Comparison of ENCODE assay signal across 14 mouse cellular contexts in the genomic region with DNA sequence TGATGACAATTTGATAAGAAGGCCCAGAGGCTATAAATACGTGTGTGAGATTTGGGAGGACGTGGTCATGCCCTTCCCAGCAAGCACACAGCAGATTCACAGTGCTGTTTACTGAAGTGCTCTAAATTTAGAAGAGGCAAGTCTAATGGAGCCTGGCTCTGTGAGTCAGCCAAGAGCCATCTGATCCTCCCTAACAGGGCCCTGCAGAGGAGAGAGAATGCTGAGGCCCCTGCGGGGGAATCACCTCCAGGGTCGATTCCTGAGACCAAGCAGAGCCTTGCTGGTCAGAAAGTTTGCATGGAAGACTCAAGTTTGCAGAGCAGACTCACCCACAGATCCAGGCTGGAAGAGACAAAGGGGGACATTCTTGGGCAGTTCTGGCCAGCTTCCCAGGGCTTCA. TPM values are rescaled to one million over a fixed set of nuclear protein-coding genes. Genes with fewer than 3 reads are reported as not detected.
DNase-seq lines count a peak whose midpoint lies in the region; ATAC-seq and TF ChIP-seq lines count a peak whose summit lies in the region.
"Had no signal": no experiment of that assay in that cellular context is flagged by ENCODE, and none has a peak within 500 bp of the region (broad histone marks: within the 10 kb centered on the region; RNA-seq: fewer than 3 reads in every experiment).

No protein-coding gene starts in this region.

- no peaks in the 10 kb centered on the region for H3K27me3 ChIP-seq in hindbrain, embryonic 15.5 days
- no peaks in the 10 kb centered on the region for H3K27me3 ChIP-seq in hindbrain, embryonic 10.5 days (ENCODE audit: insufficient read depth, poor library complexity, severe bottlenecking)
- no peaks in the 10 kb centered on the region for H3K27me3 ChIP-seq in CH12.LX (replicated peaks)
- no peaks in the 10 kb centered on the region for H3K27me3 ChIP-seq in embryonic facial prominence, embryonic 13.5 days
- no peaks in the 10 kb centered on the region for H3K27me3 ChIP-seq in heart, postnatal 0 days (ENCODE audit: control insufficient read depth, insufficient read depth, low read length)
- H3K27me3 ChIP-seq: neural tube, embryonic 13.5 days had no signal

- H3K27ac ChIP-seq in hindbrain, embryonic 15.5 days (replicated peaks) = 0 out of 2 replicates have a peak overlapping the region, but pooled peaks have one; percentile 4
- H3K27ac ChIP-seq in hindbrain, embryonic 10.5 days = no peak overlapping the region; the same call in 1 of the 2 replicates
- H3K27ac ChIP-seq in CH12.LX (ENCODE audit: insufficient read depth, low read depth) = no peak overlapping the region
- peak overlapping the region; percentile 64 for H3K27ac ChIP-seq in embryonic facial prominence, embryonic 13.5 days
- peak overlapping the region; percentile 98 for H3K27ac ChIP-seq in heart, postnatal 0 days (ENCODE audit: low read depth)
- H3K27ac ChIP-seq: hindbrain, embryonic 14.5 days; neural tube, embryonic 13.5 days had no signal

- H3K4me2 ChIP-seq in hindbrain, embryonic 15.5 days = no peak overlapping the region
- no peak overlapping the region for H3K4me2 ChIP-seq in CH12.LX (ENCODE audit: insufficient read depth, low read depth, poor library complexity, severe bottlenecking)
- no peak overlapping the region for H3K4me2 ChIP-seq in embryonic facial prominence, embryonic 13.5 days
- H3K4me2 ChIP-seq in heart, postnatal 0 days (ENCODE audit: low read depth, low read length) = peak overlapping the region; percentile 39
- H3K4me2 ChIP-seq: hindbrain, embryonic 14.5 days; neural tube, embryonic 13.5 days had no signal

- H3K9me3 ChIP-seq in hindbrain, embryonic 15.5 days = no peaks in the 10 kb centered on the region
- no peaks in the 10 kb centered on the region for H3K9me3 ChIP-seq in hindbrain, embryonic 10.5 days
- H3K9me3 ChIP-seq in CH12.LX (replicated peaks; ENCODE audit: low read length) = no peaks in the 10 kb centered on the region
- H3K9me3 ChIP-seq in embryonic facial prominence, embryonic 13.5 days = no peaks in the 10 kb centered on the region
- H3K9me3 ChIP-seq in heart, postnatal 0 days (replicated peaks; ENCODE audit: control insufficient read depth, low read length) = no peaks in the 10 kb centered on the region
- H3K9me3 ChIP-seq: G1E; neural tube, embryonic 13.5 days had no signal

- no peak for TF ChIP-seq CTCF in CH12.LX (conservative IDR thresholded peaks at IDR 0.05 in 1 of 2, IDR thresholded peaks at IDR 0.05 in 1 of 2; ENCODE audit: low read depth in 2 of 2, low read length in 2 of 2)
- TF ChIP-seq CTCF in heart, postnatal 0 days (IDR thresholded peaks at IDR 0.05; ENCODE audit: low read depth) = no peak

- dilution Hi-C loops in CH12.LX (cut with MboI; ENCODE audit: extremely low pct_ligation_motif_present, extremely low pct_unique_long_range_greater_than_20kb, low sequenced_read_pairs) = no loop called here

- no peak for DNase-seq in hindbrain, embryonic 10.5 days (ENCODE audit: low spot score)
- peak; percentile 37 for DNase-seq in CH12.LX (ENCODE audit: extremely low read depth)
- DNase-seq in heart, postnatal 0 days (ENCODE audit: low spot score) = peak; percentile 86
- DNase-seq in urinary bladder, postnatal 25 days (ENCODE audit: low spot score) = no peak
- DNase-seq in left cerebral cortex, adult 8-10 months (ENCODE audit: low spot score in 2 of 2) = no peak
- DNase-seq: cerebellum, adult 11 months; thymus, postnatal 36 days had no signal

- no peak for ATAC-seq in hindbrain, embryonic 15.5 days (ENCODE audit: low FRiP score, low read depth)
- no peak for ATAC-seq in embryonic facial prominence, embryonic 13.5 days (ENCODE audit: insufficient number of reproducible peaks, insufficient read depth, low FRiP score, low TSS enrichment, low read depth)
- peak; percentile 97 for ATAC-seq in heart, postnatal 0 days (ENCODE audit: insufficient read depth, low read depth)
- no peak for ATAC-seq in CD4-positive, CD25-positive, alpha-beta regulatory T cell, adult 4 months

- in situ Hi-C loops in CH12.LX (cut with MboI; ENCODE audit: low pct_ligation_motif_present, low pct_unique_long_range_greater_than_20kb, low sequenced_read_pairs) = no loop called here

- H3K4me1 ChIP-seq in hindbrain, embryonic 15.5 days (replicated peaks) = 0 out of 2 replicates have a peak, but pooled peaks cover 3% of the 10 kb centered on the region
- H3K4me1 ChIP-seq in hindbrain, embryonic 10.5 days (replicated peaks) = peaks cover 16% of the 10 kb centered on the region
- peaks cover 2 to 20% of the 10 kb centered on the region in 2 experiments; a peak in 2 of 4 replicates for H3K4me1 ChIP-seq in CH12.LX (ENCODE audit: control insufficient read depth in 1 of 2, insufficient read depth in 2 of 2)
- H3K4me1 ChIP-seq in embryonic facial prominence, embryonic 13.5 days = peaks cover 22% of the 10 kb centered on the region
- peaks cover 19% of the 10 kb centered on the region for H3K4me1 ChIP-seq in heart, postnatal 0 days (ENCODE audit: control insufficient read depth, insufficient read depth)

- WGBS in hindbrain, embryonic 15.5 days = 56% methylated on average over 4 of the region's 4 CpGs
- 50% methylated on average over 4 of the region's 4 CpGs for whole genome bisulfite sequencing in hindbrain, embryonic 10.5 days
- WGBS in embryonic facial prominence, embryonic 13.5 days = 13% methylated on average over 4 of the region's 4 CpGs
- WGBS in heart, postnatal 0 days = 8% methylated on average over 4 of the region's 4 CpGs

- no peak for TF ChIP-seq RAD21 in CH12.LX (IDR thresholded peaks at IDR 0.05; ENCODE audit: low read depth, low read length)

- no peak for TF ChIP-seq POLR2A in CH12.LX (IDR thresholded peaks at IDR 0.05; ENCODE audit: low read depth, low read length)

- H3K9ac ChIP-seq in hindbrain, embryonic 15.5 days = no peak overlapping the region
- no peak overlapping the region for H3K9ac ChIP-seq in CH12.LX (ENCODE audit: insufficient read depth, low read depth)
- H3K9ac ChIP-seq in embryonic facial prominence, embryonic 13.5 days = no peak overlapping the region
- peak overlapping the region; percentile 46; the same call in 1 of the 2 replicates for H3K9ac ChIP-seq in heart, postnatal 0 days (replicated peaks; ENCODE audit: low read depth, low read length)
- H3K9ac ChIP-seq: hindbrain, embryonic 14.5 days; neural tube, embryonic 13.5 days had no signal

- TF ChIP-seq EP300 in CH12.LX (IDR thresholded peaks at IDR 0.05; ENCODE audit: low read length) = no peak
- peak; percentile 56 for TF ChIP-seq EP300 in heart, postnatal 0 days (IDR thresholded peaks at IDR 0.05; ENCODE audit: low read depth)

- no peaks in the 10 kb centered on the region for H3K36me3 ChIP-seq in hindbrain, embryonic 15.5 days
- no peaks in the 10 kb centered on the region for H3K36me3 ChIP-seq in hindbrain, embryonic 10.5 days
- no peaks in the 10 kb centered on the region for H3K36me3 ChIP-seq in CH12.LX (replicated peaks in 1 of 2; ENCODE audit: control insufficient read depth in 1 of 2, insufficient read depth in 1 of 2, low read length in 1 of 2)
- no peaks in the 10 kb centered on the region for H3K36me3 ChIP-seq in embryonic facial prominence, embryonic 13.5 days
- no peaks in the 10 kb centered on the region for H3K36me3 ChIP-seq in heart, postnatal 0 days (replicated peaks; ENCODE audit: control insufficient read depth, insufficient read depth, low read length)
- H3K36me3 ChIP-seq: G1E; neural tube, embryonic 13.5 days had no signal

- H3K79me2 ChIP-seq in CH12.LX (replicated peaks; ENCODE audit: control insufficient read depth, extremely low read depth, insufficient read depth, poor library complexity, severe bottlenecking) = no peaks in the 10 kb centered on the region

- no peak overlapping the region for H3K4me3 ChIP-seq in hindbrain, embryonic 15.5 days
- no peak overlapping the region for H3K4me3 ChIP-seq in hindbrain, embryonic 10.5 days
- H3K4me3 ChIP-seq in CH12.LX (replicated peaks in 1 of 3; ENCODE audit: low read depth in 2 of 3, low read length in 2 of 3, poor library complexity in 1 of 3) = no peak overlapping the region
- no peak overlapping the region for H3K4me3 ChIP-seq in embryonic facial prominence, embryonic 13.5 days
- no peak overlapping the region for H3K4me3 ChIP-seq in heart, postnatal 0 days (ENCODE audit: low read depth, low read length)
- H3K4me3 ChIP-seq: neural tube, embryonic 13.5 days had no signal

TF ChIP-seq in CH12.LX, 34 proteins besides CTCF, POLR2A, EP300 and RAD21:
- TF ChIP-seq SMC3 (IDR thresholded peaks at IDR 0.05; ENCODE audit: low read depth, low read length) (no peak), IRF4 (IDR thresholded peaks at IDR 0.05; ENCODE audit: low read depth, low read length) (0 out of 2 replicates have a peak, but pooled peaks have one; percentile 30)

RNA-seq across cellular contexts. Expression of gene 1110002E22Rik, which starts 10.9 kb away (rescaled TPM):
- polyA plus RNA-seq in hindbrain, embryonic 15.5 days (2015; fragmentation: Nextera tagmentation; extraction: Ambion mirVana) = 0.16 and 0.17 TPM in 2 replicates
- 0.04 and 0.18 TPM in 2 replicates for polyA plus RNA-seq in hindbrain, embryonic 10.5 days (2016; fragmentation: Nextera tagmentation; extraction: Ambion mirVana)
- total RNA-seq in CH12.LX (2012; rRNA removed) (1.3 and 2.0 TPM in 2 replicates), CH12.LX (2014; rRNA removed) (0.43 and 0.66 TPM in 2 replicates)
- 2.3 and 2.6 TPM in 2 replicates for polyA plus RNA-seq in CH12.LX (2012; ENCODE audit: insufficient read length, low read depth)
- polyA plus RNA-seq in embryonic facial prominence, embryonic 13.5 days (2015; fragmentation: Nextera tagmentation; extraction: Ambion mirVana) = 0.40 and 0.41 TPM in 2 replicates
- total RNA-seq in heart, postnatal 0 days (2014; rRNA removed; ENCODE audit: low replicate concordance) = 30.8 and 32.5 TPM in 2 replicates
- polyA plus RNA-seq in heart, postnatal 0 days (2015; fragmentation: Nextera tagmentation; extraction: Ambion mirVana) = 12.2 and 13.3 TPM in 2 replicates
- not detected for polyA plus RNA-seq in CD4-positive, CD25-positive, alpha-beta regulatory T cell, adult 4 months (2017; shearing (Covaris generic))
- total RNA-seq in left cerebral cortex, adult 8-10 months (2022) = 1 to 10 TPM; 1.3 to 2.2 (median 1.6) TPM
- polyA plus RNA-seq: liver, adult 2 months had no signal

RNA-seq across cellular contexts. Expression of gene Gm5105, which starts 13.2 kb away (rescaled TPM):
- polyA plus RNA-seq in hindbrain, embryonic 15.5 days (2015; fragmentation: Nextera tagmentation; extraction: Ambion mirVana) = 0.18 and 0.26 TPM in 2 replicates
- polyA plus RNA-seq in hindbrain, embryonic 10.5 days (2016; fragmentation: Nextera tagmentation; extraction: Ambion mirVana) = not detected in 2 replicates
- total RNA-seq in CH12.LX (2012; rRNA removed) = 0.13 TPM in 1 of 2 replicates, not detected in the other
- total RNA-seq in CH12.LX (2014; rRNA removed) = not detected in 2 replicates
- not detected in 2 replicates for polyA plus RNA-seq in CH12.LX (2012; ENCODE audit: insufficient read length, low read depth)
- polyA plus RNA-seq in embryonic facial prominence, embryonic 13.5 days (2015; fragmentation: Nextera tagmentation; extraction: Ambion mirVana) = 0.40 TPM in 1 of 2 replicates, not detected in the other
- 0.11 and 1.4 TPM in 2 replicates for total RNA-seq in heart, postnatal 0 days (2014; rRNA removed; ENCODE audit: low replicate concordance)
- polyA plus RNA-seq in heart, postnatal 0 days (2015; fragmentation: Nextera tagmentation; extraction: Ambion mirVana) = 0.41 and 0.64 TPM in 2 replicates
- polyA plus RNA-seq in CD4-positive, CD25-positive, alpha-beta regulatory T cell, adult 4 months (2017; shearing (Covaris generic)) = not detected
- total RNA-seq in left cerebral cortex, adult 8-10 months (2022) = under 1 TPM in 1 of 4 experiments, not detected in 3; 0.21 TPM
- total RNA-seq: liver, adult 2 months had no signal
- polyA plus RNA-seq: G1E; liver, adult 2 months had no signal

Comparison
In these comparisons a context has a peak if more than half of its experiments do, and no peak if none do; other contexts are left out.
1. H3K27ac ChIP-seq: peak in hindbrain, embryonic 15.5 days (single experiment), embryonic facial prominence, embryonic 13.5 days (single experiment) and heart, postnatal 0 days (single experiment); none in hindbrain, embryonic 10.5 days (single experiment) and CH12.LX (single experiment).
2. DNase-seq: peak in CH12.LX (single experiment) and heart, postnatal 0 days (single experiment); none in hindbrain, embryonic 10.5 days (single experiment), urinary bladder, postnatal 25 days (single experiment) and left cerebral cortex, adult 8-10 months (0 of 2).